Mouse (Mus musculus) G1E (cell line): ENCODE measurements around the gene Cct2. TPM values are rescaled to one million over a fixed set of nuclear protein-coding genes. Genes with fewer than 3 reads are reported as not detected.

Experiments used
- ATAC-seq: 2 replicates; pipeline ENCODE4 v1.8.0; 2016; ENCODE audit warnings: mild to moderate bottlenecking; ENCODE audit not compliant: insufficient number of reproducible peaks, poor library complexity, low FRiP score, severe bottlenecking; ENCODE audit errors: extremely low read depth
- DNase-seq: peaks from one replicate; pipeline ENCODE4 v3.0.0; 2012; ENCODE audit warnings: low spot score
- H3K27me3 ChIP-seq: 2 replicates; pipeline ENCODE4 v1.6.1; 2012; ENCODE audit warnings: mild to moderate bottlenecking, low read length, inconsistent platforms; ENCODE audit not compliant: insufficient read depth
- H3K36me3 ChIP-seq: replicated peaks from 2 replicates; pipeline ENCODE3; 2012; ENCODE audit warnings: mild to moderate bottlenecking, inconsistent platforms
- H3K4me1 ChIP-seq: 2 replicates; pipeline ENCODE4 v1.6.1; 2012; ENCODE audit warnings: low read depth, low read length, inconsistent platforms, mixed read lengths; ENCODE audit not compliant: insufficient read depth
- H3K4me3 ChIP-seq: 2 replicates; pipeline ENCODE4 v1.5.1; 2012; ENCODE audit warnings: low read depth, mild to moderate bottlenecking, inconsistent platforms, low read length, moderate library complexity, mixed read lengths
- H3K9me3 ChIP-seq: replicated peaks from 2 replicates; pipeline ENCODE4 v1.6.1; 2012; ENCODE audit warnings: inconsistent platforms
- CTCF ChIP-seq: IDR thresholded peaks from 2 replicates; pipeline ENCODE4 v1.5.1; 2012; ENCODE audit warnings: low read depth, low read length, inconsistent platforms, mixed read lengths
- GATA1 ChIP-seq: IDR thresholded peaks from 2 replicates; pipeline ENCODE4 v1.6.1; 2012; ENCODE audit warnings: borderline replicate concordance, low read length, inconsistent platforms, mixed read lengths
- GATA2 ChIP-seq: IDR thresholded peaks from 2 replicates; pipeline ENCODE4 v1.6.1; 2012; ENCODE audit warnings: low read depth, low read length, inconsistent platforms, borderline replicate concordance
- POLR2AphosphoS5 ChIP-seq: IDR thresholded peaks from 2 replicates; pipeline ENCODE4 v1.6.1; 2012; ENCODE audit warnings: low read depth, low read length, inconsistent platforms; ENCODE audit not compliant: insufficient replicate concordance
- TAL1 ChIP-seq: conservative IDR thresholded peaks from 2 replicates; pipeline ENCODE4 v1.6.1; 2012; ENCODE audit warnings: low read depth, low read length, inconsistent platforms, mixed read lengths
- polyA plus RNA-seq: library from polyadenylated mRNA; stranded (reverse); fragments of >175 nt; gene quantifications from 2 replicates; pipeline ENCODE4 v1.2.3, GENCODE M21; 2012
- total RNA-seq, 2 experiments: library from RNA; stranded (forward) in 1 of 2; stranded (reverse) in 1 of 2; fragments of 200-1000 nt in 1 of 2; fragments of >200 nt in 1 of 2; fragmentation: Nextera tagmentation in 1 of 2; gene quantifications; 2 replicates each; pipeline ENCODE4 v1.2.3; 2014 to 2017

The Cct2 gene
- total and polyA plus RNA-seq, 3 experiments, result 38.5 to 644 (median 554) TPM

- Histone ChIP-seq H3K4me3 (no peak overlapping the region), H3K36me3 (peaks cover 77% of the 10 kb centered on the region), H3K9me3 (no peaks in the 10 kb centered on the region), H3K27me3 (no peaks in the 10 kb centered on the region), H3K4me1 (peaks cover 37% of the 10 kb centered on the region)
- TF ChIP-seq TAL1 (no peak), GATA2 (no peak), POLR2AphosphoS5 (no peak), GATA1 (no peak), CTCF (no peak)
- DNase-seq (no peak), ATAC-seq (no peak)
Measured at GRCm38 (mm10) chr10:117089628-117090027, 26.0 kb upstream of the Cct2 start.

GRCm38 (mm10) chr10:117081914-117082359 is 18.3 kb upstream of the Cct2 start:
- DNase-seq, result no peak
- Histone ChIP-seq H3K4me1 (peaks cover 14% of the 10 kb centered on the region; the same call in 1 of the 2 replicates), H3K9me3 (no peaks in the 10 kb centered on the region), H3K27me3 (no peaks in the 10 kb centered on the region), H3K4me3 (no peak overlapping the region), H3K36me3 (peaks cover 83% of the 10 kb centered on the region)
- TF ChIP-seq TAL1, result no peak
- TF ChIP-seq GATA1, result no peak
- no peak for TF ChIP-seq CTCF
- no peak for TF ChIP-seq GATA2
- TF ChIP-seq POLR2AphosphoS5, result no peak
- no peak for ATAC-seq

GRCm38 (mm10) chr10:117081326-117081725 is 17.7 kb upstream of the Cct2 start:
- peaks cover 86% of the 10 kb centered on the region for H3K36me3 ChIP-seq
- DNase-seq, result no peak
- TF ChIP-seq CTCF (no peak), POLR2AphosphoS5 (no peak), GATA2 (no peak), TAL1 (no peak), GATA1 (no peak)

GRCm38 (mm10) chr10:117078284-117078683 is 14.7 kb upstream of the Cct2 start:
- TF ChIP-seq TAL1, result no peak
- TF ChIP-seq POLR2AphosphoS5, result no peak
- TF ChIP-seq CTCF, result peak; percentile 61
- ATAC-seq (peak; percentile 78; the same call in 1 of the 2 replicates), DNase-seq (no peak)
- H3K9me3 ChIP-seq, result no peaks in the 10 kb centered on the region
- peaks cover 13% of the 10 kb centered on the region for H3K4me1 ChIP-seq
- H3K4me3 ChIP-seq, result no peak overlapping the region
- no peaks in the 10 kb centered on the region for H3K27me3 ChIP-seq
- H3K36me3 ChIP-seq, result peaks cover 83% of the 10 kb centered on the region

More at GRCm38 (mm10) chr10:117081326-117081725, 17.7 kb upstream of the Cct2 start:
- ATAC-seq, result no peak
- Histone ChIP-seq H3K4me1 (peaks cover 14% of the 10 kb centered on the region; the same call in 1 of the 2 replicates), H3K9me3 (no peaks in the 10 kb centered on the region), H3K27me3 (no peaks in the 10 kb centered on the region), H3K4me3 (no peak overlapping the region)

- H3K9me3 ChIP-seq, result peaks cover 3% of the 10 kb centered on the region
- H3K4me3 ChIP-seq, result no peak overlapping the region
- H3K4me1 ChIP-seq, result peaks cover 4% of the 10 kb centered on the region
- ATAC-seq, result no peak
- peaks cover 80% of the 10 kb centered on the region for H3K36me3 ChIP-seq
- TF ChIP-seq TAL1 (no peak), CTCF (no peak), GATA1 (no peak), GATA2 (no peak), POLR2AphosphoS5 (no peak)
- DNase-seq, result no peak
- H3K27me3 ChIP-seq, result no peaks in the 10 kb centered on the region
Measured at GRCm38 (mm10) chr10:117073176-117073575, 9.6 kb upstream of the Cct2 start.

GRCm38 (mm10) chr10:117072191-117072888 is 8.7 kb upstream of the Cct2 start:
- no peak overlapping the region for H3K4me3 ChIP-seq
- DNase-seq, result no peak
- peaks cover 3% of the 10 kb centered on the region for H3K9me3 ChIP-seq
- ATAC-seq, result no peak
- H3K36me3 ChIP-seq, result peaks cover 74% of the 10 kb centered on the region
- H3K27me3 ChIP-seq, result no peaks in the 10 kb centered on the region
- no peak for TF ChIP-seq TAL1
- TF ChIP-seq POLR2AphosphoS5, result no peak
- TF ChIP-seq GATA2, result no peak
- TF ChIP-seq GATA1, result no peak
- TF ChIP-seq CTCF, result no peak
- H3K4me1 ChIP-seq, result peaks cover 4% of the 10 kb centered on the region
